Mouse (Mus musculus) kidney, adult 2 months (tissue): ENCODE data around the gene Dad1. TPM values are rescaled to one million over a fixed set of nuclear protein-coding genes. Genes with fewer than 3 reads are reported as not detected.

Experiments
- DNase-seq: peaks from one replicate; pipeline ENCODE4 v3.0.0; 2021
- H3K27ac ChIP-seq: fragments of 200-500 bp; 2 replicates; pipeline ENCODE4 v1.5.1; 2012; ENCODE audit warnings: low read depth, low read length, control low read depth, inconsistent platforms; ENCODE audit not compliant: insufficient read depth
- H3K27me3 ChIP-seq: fragments of 200-500 bp; replicated peaks from 2 replicates; pipeline ENCODE4 v1.6.1; 2012; ENCODE audit warnings: mild to moderate bottlenecking, moderate library complexity, low read length, inconsistent platforms; ENCODE audit not compliant: control insufficient read depth, insufficient read depth
- H3K36me3 ChIP-seq: fragments of 200-500 bp; 2 replicates; pipeline ENCODE4 v1.6.1; 2012; ENCODE audit warnings: mild to moderate bottlenecking, moderate library complexity, low read length, inconsistent platforms; ENCODE audit not compliant: control insufficient read depth, insufficient read depth
- H3K4me1 ChIP-seq: fragments of 200-500 bp; 2 replicates; pipeline ENCODE4 v1.6.1; 2011; ENCODE audit warnings: low read length; ENCODE audit not compliant: control insufficient read depth, insufficient read depth
- H3K4me3 ChIP-seq: fragments of 200-500 bp; 2 replicates; pipeline ENCODE4 v1.5.1; 2011; ENCODE audit warnings: mild to moderate bottlenecking, low read depth, low read length, control low read depth; ENCODE audit not compliant: insufficient read depth
- CTCF ChIP-seq: fragments of 200-500 bp; conservative IDR thresholded peaks from 2 replicates; pipeline ENCODE4 v1.5.1; 2011; ENCODE audit warnings: low read depth, mild to moderate bottlenecking, control low read depth, low read length, moderate library complexity, mixed read lengths; ENCODE audit not compliant: insufficient read depth, insufficient read length
- POLR2A ChIP-seq: fragments of 200-500 bp; IDR thresholded peaks from one replicate; pipeline ENCODE4 v1.6.1; 2011; ENCODE audit warnings: low read depth, low read length, control low read depth
- WGBS: fragments of 180-500 bp; shearing (Covaris S2); methylation state at CpG from one replicate; pipeline ENCODE4 v1.1.7; 2018; 5-methylcytosine and 5-hydroxymethylcytosine counted together
- polyA plus RNA-seq: library from polyadenylated mRNA; depleted of rRNA; stranded (reverse); fragments of >200 nt; gene quantifications from 2 replicates; pipeline ENCODE4 v1.2.3, GENCODE M21; 2012

Dad1 gene
- polyA plus RNA-seq, 1 experiment: 775 TPM

DNA sequence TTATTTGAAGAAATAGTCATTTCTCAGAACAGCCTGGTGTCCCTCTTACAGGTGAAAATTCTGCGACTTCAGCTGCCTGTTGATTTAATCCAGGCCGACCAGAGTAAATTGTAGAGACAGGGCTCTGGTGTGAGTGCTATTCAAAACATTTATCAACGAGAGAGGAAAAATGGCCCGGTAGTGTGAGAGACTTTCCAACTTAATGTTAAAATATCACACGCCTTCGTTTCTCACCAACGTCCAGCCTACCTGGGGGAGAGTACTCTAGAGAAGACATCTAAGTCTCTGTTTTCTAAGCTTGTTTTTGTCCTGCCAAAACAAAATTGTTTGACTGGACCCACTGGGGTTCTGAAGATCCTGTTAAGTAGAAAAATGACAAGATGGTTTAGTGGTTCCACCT is 34.1 kb downstream of the Dad1 start:
- TF ChIP-seq CTCF (no peak), POLR2A (no peak)
- Histone ChIP-seq H3K36me3 (no peaks in the 10 kb centered on the region), H3K4me1 (peaks cover 6% of the 10 kb centered on the region; the same call in 1 of the 2 replicates), H3K27me3 (no peaks in the 10 kb centered on the region), H3K4me3 (no peak overlapping the region), H3K27ac (no peak overlapping the region)
- no peak for DNase-seq
- WGBS: 89% methylated on average over 7 of the region's 7 CpGs

DNA sequence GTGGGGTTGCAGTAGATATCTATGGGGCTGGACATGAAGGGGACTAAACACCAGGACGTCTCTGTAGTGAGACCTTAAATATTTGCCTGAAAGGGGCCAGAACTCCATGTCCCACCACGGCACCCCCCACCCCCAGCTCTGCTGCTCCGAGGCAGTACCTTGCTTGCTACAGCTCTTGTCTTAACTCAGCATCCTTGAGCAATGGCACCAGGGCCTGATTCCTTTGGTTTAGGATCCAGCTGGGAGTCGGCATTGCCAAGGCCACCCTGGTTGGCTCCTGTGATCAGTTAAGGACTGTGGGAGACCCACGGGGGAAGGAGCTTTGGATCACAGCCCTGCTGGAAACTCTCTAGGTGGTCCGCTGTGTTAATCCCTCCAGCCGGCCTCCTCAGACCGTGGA is 34.6 kb downstream of the Dad1 start:
- TF ChIP-seq CTCF (no peak), POLR2A (no peak)
- WGBS: 79% methylated on average over 8 of the region's 8 CpGs
- Histone ChIP-seq H3K4me1 (peaks cover 8% of the 10 kb centered on the region; the same call in 1 of the 2 replicates), H3K4me3 (no peak overlapping the region), H3K27ac (no peak overlapping the region), H3K36me3 (no peaks in the 10 kb centered on the region), H3K27me3 (no peaks in the 10 kb centered on the region)
- no peak for DNase-seq

DNA sequence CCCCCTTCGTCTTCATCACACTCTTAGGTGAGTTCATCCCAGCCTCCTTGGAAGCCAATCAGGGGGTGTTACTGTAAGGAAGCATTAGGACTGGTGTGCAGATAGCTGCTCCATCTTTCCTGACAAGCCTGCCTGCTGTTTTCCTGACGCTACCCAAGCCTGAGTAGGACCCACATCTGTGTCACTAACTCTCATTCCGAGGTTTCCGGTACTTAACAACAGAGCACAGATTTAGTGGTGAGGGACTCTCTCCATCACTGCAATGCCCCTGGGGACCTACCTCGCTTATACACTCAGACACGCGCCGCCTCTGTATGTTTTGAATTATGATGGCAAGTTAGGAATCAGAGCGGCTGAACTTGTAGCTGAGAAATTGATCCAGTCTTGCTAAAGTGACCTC is 35.2 kb downstream of the Dad1 start:
- Histone ChIP-seq H3K4me3 (no peak overlapping the region), H3K4me1 (peaks cover 8% of the 10 kb centered on the region; the same call in 1 of the 2 replicates), H3K27ac (no peak overlapping the region), H3K27me3 (no peaks in the 10 kb centered on the region), H3K36me3 (no peaks in the 10 kb centered on the region)
- TF ChIP-seq CTCF: no peak
- TF ChIP-seq POLR2A: no peak
- DNase-seq: no peak
- WGBS: 79% methylated on average over 9 of the region's 9 CpGs

DNA sequence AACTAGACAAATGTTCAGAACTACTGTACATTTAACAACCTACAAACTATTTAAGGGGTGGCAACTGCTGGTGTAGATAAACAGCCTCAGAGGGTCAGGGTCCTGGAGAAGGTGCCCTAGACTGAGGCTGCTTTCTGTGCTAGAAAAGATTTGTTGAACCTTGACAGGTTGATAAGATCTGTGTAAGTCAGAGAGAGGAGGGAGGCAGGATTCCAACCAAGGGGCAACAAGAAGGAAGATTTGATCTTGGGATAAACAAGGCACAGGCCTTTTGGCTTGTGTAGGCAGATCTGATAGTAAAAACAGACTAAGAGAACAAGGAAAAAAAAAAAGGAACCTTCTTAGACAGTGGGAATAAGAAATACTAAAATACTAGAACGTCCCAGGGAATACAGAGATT is 35.7 kb downstream of the Dad1 start:
- no peak for TF ChIP-seq POLR2A
- TF ChIP-seq CTCF: no peak
- H3K27ac ChIP-seq: no peak overlapping the region
- 67% methylated on average over 1 of the region's 1 CpGs for WGBS
- peaks cover 8% of the 10 kb centered on the region; the same call in 1 of the 2 replicates for H3K4me1 ChIP-seq
- DNase-seq: no peak
- no peak overlapping the region for H3K4me3 ChIP-seq
- no peaks in the 10 kb centered on the region for H3K27me3 ChIP-seq
- no peaks in the 10 kb centered on the region for H3K36me3 ChIP-seq

DNA sequence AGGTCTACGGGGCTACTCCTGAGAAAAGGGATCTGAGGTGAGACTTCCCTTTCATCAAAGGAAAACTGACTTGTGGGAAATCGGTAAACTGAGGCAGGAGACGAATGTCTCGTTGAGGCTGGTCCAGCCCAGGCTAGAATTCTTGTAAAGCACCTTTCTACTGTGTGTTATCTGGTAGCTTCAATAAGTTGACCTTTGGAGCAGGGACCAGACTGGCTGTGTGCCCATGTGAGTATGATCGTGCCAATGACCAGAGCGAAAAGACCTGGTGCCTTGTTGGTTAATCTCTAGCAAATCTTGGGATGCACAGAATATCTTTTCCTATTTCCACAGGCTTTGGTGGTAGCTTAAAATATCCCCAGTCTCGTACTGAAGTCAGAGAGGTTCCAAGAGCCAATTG is 37.8 kb downstream of the Dad1 start:
- H3K27ac ChIP-seq: no peak overlapping the region
- no peak for TF ChIP-seq CTCF
- no peak for TF ChIP-seq POLR2A
- peaks cover 8% of the 10 kb centered on the region; the same call in 1 of the 2 replicates for H3K4me1 ChIP-seq
- H3K4me3 ChIP-seq: no peak overlapping the region
- DNase-seq: peak; percentile 88
- 62% methylated on average over 7 of the region's 7 CpGs for WGBS
- H3K36me3 ChIP-seq: no peaks in the 10 kb centered on the region
- no peaks in the 10 kb centered on the region for H3K27me3 ChIP-seq

DNA sequence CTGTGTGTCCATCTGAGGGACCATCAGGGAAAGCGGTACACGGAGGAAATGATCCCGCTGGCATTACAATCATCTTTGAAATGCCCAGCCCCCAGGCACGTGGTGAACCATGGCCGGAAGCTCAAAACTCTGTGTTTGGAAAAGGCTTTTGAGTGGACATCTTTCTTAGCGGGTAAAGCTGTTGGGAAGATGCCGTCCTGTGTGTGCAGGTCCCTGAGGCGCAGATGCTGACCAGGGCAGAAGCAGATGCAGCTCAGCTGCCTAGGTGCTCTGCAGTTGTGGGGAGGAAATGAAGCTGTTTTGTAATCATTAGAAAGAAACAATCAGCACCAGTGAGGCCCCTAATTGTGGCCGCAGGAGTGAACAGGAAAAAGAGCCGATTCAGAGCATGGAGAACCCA is 39.0 kb downstream of the Dad1 start:
- no peaks in the 10 kb centered on the region for H3K36me3 ChIP-seq
- H3K4me3 ChIP-seq: no peak overlapping the region
- no peaks in the 10 kb centered on the region for H3K27me3 ChIP-seq
- 67% methylated on average over 10 of the region's 10 CpGs for WGBS
- no peak for TF ChIP-seq CTCF
- TF ChIP-seq POLR2A: no peak
- peak overlapping the region; percentile 54; the same call in 1 of the 2 replicates for H3K27ac ChIP-seq
- peaks cover 8% of the 10 kb centered on the region; the same call in 1 of the 2 replicates for H3K4me1 ChIP-seq
- no peak for DNase-seq

DNA sequence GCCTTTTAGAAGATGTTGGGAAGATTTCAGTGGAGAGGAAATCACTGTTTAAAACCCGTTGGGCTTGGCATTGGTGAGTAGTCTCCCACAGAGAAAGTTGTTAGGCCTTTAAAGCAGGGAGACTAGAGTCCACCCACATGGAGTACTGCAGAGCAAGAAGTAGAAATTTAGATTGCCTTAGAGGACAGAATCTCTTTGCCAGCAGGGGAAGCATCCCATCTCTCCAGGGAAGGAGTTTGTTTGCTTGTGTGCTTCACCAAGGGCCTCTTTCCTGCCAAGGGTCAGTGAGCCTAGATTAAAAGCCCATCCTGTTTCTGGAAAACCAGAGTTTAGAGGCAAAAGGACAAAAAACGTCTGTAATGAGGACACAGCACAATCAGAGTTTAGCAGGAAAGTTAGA is 39.4 kb downstream of the Dad1 start:
- no peaks in the 10 kb centered on the region for H3K36me3 ChIP-seq

More for the DNA sequence above, 39.4 kb downstream of the Dad1 start:
- peak; percentile 29 for DNase-seq
- Histone ChIP-seq H3K27me3 (no peaks in the 10 kb centered on the region), H3K4me3 (no peak overlapping the region), H3K4me1 (peaks cover 8% of the 10 kb centered on the region; the same call in 1 of the 2 replicates), H3K27ac (peak overlapping the region; percentile 54; the same call in 1 of the 2 replicates)
- WGBS: 46% methylated on average over 2 of the region's 2 CpGs
- no peak for TF ChIP-seq POLR2A
- no peak for TF ChIP-seq CTCF
